Mouse (Mus musculus): Measurements from ENCODE around the gene Rsph6a.

Rsph6a gene

DNA sequence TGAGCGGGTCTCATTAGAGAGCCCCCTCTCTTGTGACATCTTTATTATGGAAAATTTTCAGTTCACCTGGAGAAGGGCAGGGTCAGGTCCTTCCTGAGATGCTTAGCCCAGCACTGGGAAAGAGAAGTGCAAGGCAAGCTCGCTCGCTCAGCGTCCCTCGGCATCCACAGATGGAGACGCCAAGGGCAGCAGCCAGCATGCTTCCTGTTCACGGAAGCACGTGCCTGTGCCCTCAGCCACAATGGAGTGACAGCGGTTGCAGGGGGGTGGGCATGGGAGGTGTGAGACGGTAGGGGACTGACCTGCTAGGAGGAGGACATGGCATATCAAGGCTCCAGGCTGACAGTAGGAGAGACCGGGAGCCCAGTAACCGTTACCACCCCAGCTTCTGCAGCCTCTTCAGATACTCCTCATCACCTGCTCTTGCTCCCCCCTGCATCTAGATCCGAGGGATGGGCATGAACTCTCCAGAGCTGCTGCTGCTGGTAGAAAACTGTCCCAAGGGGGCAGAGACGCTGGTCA, 6.4 kb upstream of the Rsph6a start:
- 84% methylated on average over 14 of the region's 14 CpGs for WGBS

GRCm38 (mm10) chr7:19049252-19049651, 5.2 kb upstream of the Rsph6a start:
- 92% methylated on average over 5 of the region's 5 CpGs for WGBS

GRCm38 (mm10) chr7:19050172-19050571, 4.3 kb upstream of the Rsph6a start:
- WGBS = 32% methylated on average over 8 of the region's 8 CpGs

GRCm38 (mm10) chr7:19051161-19051560, 3.3 kb upstream of the Rsph6a start:
- WGBS = 71% methylated on average over 4 of the region's 4 CpGs

DNA sequence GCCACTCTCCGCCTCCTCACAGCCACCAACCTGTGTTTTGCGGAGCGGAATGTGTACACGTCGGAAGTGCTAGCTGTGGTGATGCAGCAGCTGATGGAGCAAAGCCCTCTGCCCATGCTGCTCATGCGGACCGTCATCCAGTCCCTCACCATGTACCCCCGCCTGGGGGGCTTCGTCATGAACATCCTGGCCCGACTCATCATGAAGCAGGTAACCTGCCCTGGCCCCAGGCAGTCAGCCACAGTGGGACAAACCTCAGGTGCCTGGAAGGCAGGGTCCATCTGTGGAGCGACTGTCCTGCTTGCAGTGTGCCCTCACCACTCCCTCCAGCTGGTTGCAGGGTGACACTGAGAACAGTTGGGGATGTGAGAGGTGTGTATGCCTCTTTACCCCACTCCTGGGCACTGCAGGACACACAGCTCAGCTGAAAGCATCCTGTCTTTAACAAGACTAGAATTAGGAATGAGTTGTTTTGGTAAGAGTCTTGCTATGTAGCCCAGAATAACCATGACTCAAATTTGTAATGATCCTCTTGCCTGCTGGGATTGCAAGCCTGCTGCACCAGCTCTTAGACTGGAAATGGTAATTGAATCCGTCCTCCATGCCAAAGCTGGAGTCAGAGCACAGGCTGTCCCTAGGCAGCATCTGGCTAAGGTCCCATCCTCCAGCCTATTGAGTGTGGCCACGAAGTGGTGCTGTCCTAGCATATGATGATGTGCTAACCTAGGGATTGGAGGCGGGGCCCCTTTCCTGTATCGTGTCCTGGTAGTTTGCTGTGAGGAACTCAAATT, 1.9 kb upstream of the Rsph6a start:
- 58% methylated on average over 15 of the region's 15 CpGs for WGBS

- 88% methylated on average over 7 of the region's 7 CpGs for WGBS
Observed at GRCm38 (mm10) chr7:19053136-19053532, 1.4 kb upstream of the Rsph6a start.

- WGBS = 67% methylated on average over 9 of the region's 9 CpGs
Observed at GRCm38 (mm10) chr7:19054777-19055076, 237 bp downstream of the Rsph6a start.

- 91% methylated on average over 8 of the region's 8 CpGs for WGBS
Observed at GRCm38 (mm10) chr7:19055108-19055507, 618 bp downstream of the Rsph6a start.

- WGBS = 91% methylated on average over 10 of the region's 10 CpGs
Observed at GRCm38 (mm10) chr7:19057405-19057804, 2.9 kb downstream of the Rsph6a start.

GRCm38 (mm10) chr7:19065896-19066295, 11.4 kb downstream of the Rsph6a start:
- WGBS = 52% methylated on average over 13 of the region's 13 CpGs

- 58% methylated on average over 14 of the region's 14 CpGs for WGBS
Observed at GRCm38 (mm10) chr7:19067063-19067462, 12.6 kb downstream of the Rsph6a start.

DNA sequence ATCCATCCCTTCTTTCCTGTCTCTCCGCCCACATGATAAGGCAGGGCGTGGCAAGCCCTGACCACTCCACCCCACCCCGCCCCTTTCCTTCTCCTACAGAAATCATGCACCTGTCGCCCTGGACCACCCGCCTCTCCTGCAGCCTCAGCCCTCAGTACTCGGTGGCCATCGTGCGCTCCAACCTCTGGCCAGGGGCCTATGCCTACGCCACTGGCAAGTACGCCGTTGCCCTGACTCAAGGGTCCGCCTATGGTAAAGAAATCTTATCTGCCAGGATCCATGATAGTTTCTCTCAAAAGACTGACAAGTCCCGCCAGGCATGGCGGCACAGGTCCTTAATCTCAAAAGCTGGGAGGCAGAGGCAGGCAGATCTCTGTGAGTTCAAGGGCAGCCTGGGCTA, 13.4 kb downstream of the Rsph6a start:
- WGBS = 73% methylated on average over 11 of the region's 14 CpGs

DNA sequence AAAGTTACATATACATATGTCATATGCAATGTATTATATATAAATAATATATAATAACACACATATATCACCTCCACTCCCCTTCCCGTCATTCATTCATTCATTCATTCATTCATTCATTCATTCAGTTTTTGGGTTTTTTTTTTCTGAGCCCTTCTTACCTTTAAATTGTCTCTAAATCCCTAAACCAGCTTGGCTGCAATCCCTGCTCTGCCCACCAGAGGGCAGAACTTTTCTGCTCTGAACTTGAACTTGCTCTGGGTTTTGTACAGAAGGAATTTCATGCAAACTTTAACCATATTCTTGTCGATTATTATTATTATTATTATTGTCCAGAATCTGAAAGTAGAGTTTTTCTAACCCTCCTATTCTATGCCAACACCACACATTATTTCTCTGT, 14.2 kb downstream of the Rsph6a start:
- WGBS = 3% methylated on average over 2 of the region's 2 CpGs

DNA sequence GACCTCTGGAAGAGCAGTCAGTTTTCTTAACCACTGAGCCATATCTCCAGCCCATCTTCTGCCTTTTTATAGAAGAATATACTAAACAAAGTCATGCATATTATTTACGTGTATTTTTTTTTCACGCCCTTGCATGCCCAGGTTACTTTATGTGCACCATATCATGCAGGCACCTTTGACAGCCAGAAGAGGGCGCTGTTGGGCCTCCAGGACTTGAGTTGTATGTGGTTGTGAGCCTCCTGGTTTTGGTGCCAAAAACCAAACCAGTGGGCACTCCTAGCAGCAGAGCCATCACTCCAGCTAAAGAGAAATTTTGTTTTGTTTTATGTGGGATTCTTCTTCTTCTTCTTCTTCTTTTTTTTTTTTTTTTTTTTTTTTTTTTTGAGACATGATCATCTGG, 15.0 kb downstream of the Rsph6a start:
- WGBS = 61% methylated on average over 3 of the region's 3 CpGs

DNA sequence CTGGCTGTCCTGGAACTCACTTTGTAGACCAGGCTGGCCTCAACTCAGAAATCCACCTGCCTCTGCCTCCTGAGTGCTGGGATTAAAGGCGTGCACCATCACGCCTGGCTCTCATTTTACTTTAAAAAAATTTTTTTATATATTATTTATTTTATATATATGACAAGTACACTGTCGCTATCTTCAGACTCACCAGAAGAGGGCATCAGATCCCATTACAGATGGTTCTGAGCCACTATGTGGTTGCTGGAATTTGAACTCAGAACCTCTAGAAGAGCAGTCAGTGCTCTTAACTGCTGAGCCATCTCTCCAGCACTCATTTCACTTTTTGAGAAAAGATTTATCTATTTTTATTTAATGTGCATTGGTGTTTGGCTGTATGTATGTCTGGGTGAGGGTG, 16.5 kb downstream of the Rsph6a start:
- WGBS = 60% methylated on average over 3 of the region's 3 CpGs

DNA sequence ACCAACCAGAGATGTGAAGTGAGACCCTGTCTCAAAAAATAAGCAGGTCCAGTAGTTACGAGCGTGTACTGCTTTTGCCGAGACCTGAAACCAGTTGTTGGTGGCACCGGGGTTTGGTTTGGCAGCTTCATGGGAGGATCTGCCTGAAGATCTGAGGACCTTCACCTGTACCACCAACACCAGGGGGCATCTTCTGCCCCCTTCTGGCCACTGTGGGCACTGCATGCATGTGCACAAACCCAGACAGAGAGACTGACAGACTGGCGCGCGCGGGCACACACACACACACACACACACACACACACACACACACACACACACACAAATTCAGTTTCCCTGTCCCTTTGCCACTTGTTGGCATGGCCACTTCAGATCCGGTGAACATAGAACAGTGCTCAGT, 19.0 kb downstream of the Rsph6a start:
- 84% methylated on average over 9 of the region's 9 CpGs for WGBS

- WGBS = 92% methylated on average over 6 of the region's 6 CpGs
Observed at GRCm38 (mm10) chr7:19074494-19074893, 20.0 kb downstream of the Rsph6a start.

- 60% methylated on average over 5 of the region's 5 CpGs for WGBS
Observed at GRCm38 (mm10) chr7:19075231-19075630, 20.7 kb downstream of the Rsph6a start.

GRCm38 (mm10) chr7:19075723-19076585, 21.5 kb downstream of the Rsph6a start, which contains the start of gene Dmwd:
Gene Dmwd (plus strand): TSS chr7:19076227.
- WGBS = under 1% methylated on average over 91 of the region's 91 CpGs

- WGBS = under 1% methylated on average over 22 of the region's 22 CpGs
Observed at GRCm38 (mm10) chr7:19076586-19076991, 22.1 kb downstream of the Rsph6a start.

DNA sequence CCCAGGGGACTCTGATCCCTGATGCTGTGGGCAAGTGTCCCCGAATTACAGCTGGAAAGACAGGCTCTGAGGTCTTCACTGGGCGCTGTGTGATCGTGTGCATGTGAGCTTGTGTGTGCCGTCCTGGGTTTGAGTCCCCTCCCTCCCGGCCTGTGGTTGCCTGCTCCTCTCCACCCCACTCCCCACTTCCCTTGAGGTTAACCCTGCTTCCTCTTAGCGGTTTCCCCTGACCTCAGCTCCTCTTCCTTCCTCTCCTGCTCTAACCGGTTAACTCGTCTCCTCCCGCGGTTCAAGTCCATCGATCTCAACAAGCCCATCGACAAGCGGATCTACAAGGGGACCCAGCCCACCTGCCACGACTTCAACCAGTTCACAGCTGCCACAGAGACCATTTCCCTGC, 23.3 kb downstream of the Rsph6a start:
- 65% methylated on average over 14 of the region's 14 CpGs for WGBS

GRCm38 (mm10) chr7:19078732-19079131, 24.2 kb downstream of the Rsph6a start:
- 72% methylated on average over 3 of the region's 3 CpGs for WGBS

- WGBS = 90% methylated on average over 19 of the region's 19 CpGs
Observed at GRCm38 (mm10) chr7:19080451-19080950, 26.0 kb downstream of the Rsph6a start.

All from cerebral cortex, adult 2 months (tissue).